Mouse (Mus musculus): Measurements from ENCODE around the gene Agmat. TPM values are rescaled to one million over a fixed set of nuclear protein-coding genes. Genes with fewer than 3 reads are reported as not detected.

Gene Agmat
- not detected in 2 replicates for polyA plus RNA-seq (2014; fragmentation: Nextera tagmentation; extraction: Ambion mirVana)

DNA sequence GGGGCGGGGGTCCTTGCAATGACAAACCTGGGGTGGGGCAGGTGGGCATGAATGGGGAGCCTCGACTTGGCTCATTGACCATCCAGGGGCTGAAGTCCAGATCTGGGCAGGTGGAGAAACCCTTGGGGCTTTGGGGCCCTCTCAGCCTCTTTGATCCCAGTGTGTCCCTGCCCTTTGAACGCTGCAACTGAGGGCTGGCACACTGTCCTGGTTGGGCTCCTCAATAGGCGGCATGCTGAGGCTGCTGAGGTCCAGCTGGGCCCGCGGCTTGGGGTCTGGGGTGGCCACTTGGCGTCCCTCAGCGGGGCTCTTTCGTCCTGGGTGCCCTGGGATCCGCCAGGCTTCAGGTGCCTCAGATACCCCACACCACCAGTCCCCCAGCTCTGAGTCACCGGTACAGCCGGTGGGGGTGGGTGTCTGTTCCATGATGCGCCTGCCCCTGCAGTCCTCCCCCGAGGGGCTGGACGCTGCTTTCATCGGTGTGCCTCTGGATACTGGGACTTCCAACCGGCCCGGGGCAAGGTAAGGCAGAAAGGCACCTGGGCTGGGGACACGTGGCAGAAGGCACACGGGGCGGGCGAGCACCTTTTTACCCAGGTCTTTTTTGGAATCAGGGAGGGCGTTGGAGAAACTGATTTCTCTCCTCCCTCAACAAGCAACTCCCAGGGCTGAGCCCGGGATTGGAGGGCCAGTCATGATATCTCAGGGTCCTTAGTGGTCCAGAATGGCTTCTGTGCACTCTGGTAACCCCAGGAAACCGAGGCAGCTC, at the start of gene Agmat:
Gene Agmat, plus strand, starts transcription at position 95 of the 769 bp plus-strand sequence.
- H3K4me1 ChIP-seq (replicated peaks; ENCODE audit: control insufficient read depth, insufficient read depth, low read length): no peaks in the 10 kb centered on the region
- 29% methylated on average over 25 of the region's 25 CpGs for WGBS
- no peak for DNase-seq (ENCODE audit: low spot score)

GRCm38 (mm10) chr4:141704625-141705024, 41.8 kb upstream of the Agmat start:
- 91% methylated on average over 2 of the region's 2 CpGs for WGBS
- Histone ChIP-seq H3K4me1 (replicated peaks; ENCODE audit: control insufficient read depth, insufficient read depth, low read length) (no peaks in the 10 kb centered on the region), H3K36me3 (ENCODE audit: control insufficient read depth, insufficient read depth, low read length) (peaks cover 4% of the 10 kb centered on the region; the same call in 1 of the 2 replicates), H3K27me3 (ENCODE audit: control insufficient read depth, insufficient read depth, low read length) (no peaks in the 10 kb centered on the region), H3K9ac (ENCODE audit: low read length) (no peak overlapping the region), H3K9me3 (ENCODE audit: control insufficient read depth, low read length) (no peaks in the 10 kb centered on the region), H3K4me3 (ENCODE audit: low read depth, low read length) (no peak overlapping the region), H3K27ac (ENCODE audit: low read depth, low read length) (no peak overlapping the region), H3K4me2 (ENCODE audit: low read depth, low read length, severe bottlenecking) (no peak overlapping the region)
- ATAC-seq (replicated peaks; ENCODE audit: low FRiP score): no peak
- no peak for DNase-seq (ENCODE audit: low spot score)

More for the DNA sequence above, at the start of gene Agmat:
- H3K27ac ChIP-seq (ENCODE audit: low read depth, low read length): no peak within 1 kb of the TSS
- H3K27me3 ChIP-seq (ENCODE audit: control insufficient read depth, insufficient read depth, low read length): no peaks in the 10 kb centered on the region
- no peak within 1 kb of the TSS for H3K9ac ChIP-seq (ENCODE audit: low read length)
- no peaks in the 10 kb centered on the region for H3K9me3 ChIP-seq (ENCODE audit: control insufficient read depth, low read length)
- ATAC-seq (replicated peaks; ENCODE audit: low FRiP score): no peak
- H3K36me3 ChIP-seq (ENCODE audit: control insufficient read depth, insufficient read depth, low read length): no peaks in the 10 kb centered on the region
- no peak within 1 kb of the TSS for H3K4me3 ChIP-seq (ENCODE audit: low read depth, low read length)
- no peak within 1 kb of the TSS for H3K4me2 ChIP-seq (ENCODE audit: low read depth, low read length, severe bottlenecking)

- Histone ChIP-seq H3K9ac (ENCODE audit: low read length) (no peak overlapping the region), H3K9me3 (ENCODE audit: control insufficient read depth, low read length) (no peaks in the 10 kb centered on the region), H3K4me2 (ENCODE audit: low read depth, low read length, severe bottlenecking) (no peak overlapping the region), H3K36me3 (ENCODE audit: control insufficient read depth, insufficient read depth, low read length) (peaks cover 4% of the 10 kb centered on the region; the same call in 1 of the 2 replicates), H3K27ac (ENCODE audit: low read depth, low read length) (no peak overlapping the region), H3K4me3 (ENCODE audit: low read depth, low read length) (no peak overlapping the region), H3K4me1 (replicated peaks; ENCODE audit: control insufficient read depth, insufficient read depth, low read length) (no peaks in the 10 kb centered on the region), H3K27me3 (ENCODE audit: control insufficient read depth, insufficient read depth, low read length) (no peaks in the 10 kb centered on the region)
- WGBS: 94% methylated on average over 4 of the region's 4 CpGs
- DNase-seq (ENCODE audit: low spot score): no peak
- ATAC-seq (replicated peaks; ENCODE audit: low FRiP score): no peak
Observed at GRCm38 (mm10) chr4:141705331-141705730, 41.1 kb upstream of the Agmat start.

- no peak overlapping the region for H3K27ac ChIP-seq (ENCODE audit: low read depth, low read length)
- no peak for ATAC-seq (replicated peaks; ENCODE audit: low FRiP score)
- H3K9me3 ChIP-seq (ENCODE audit: control insufficient read depth, low read length): no peaks in the 10 kb centered on the region
- no peaks in the 10 kb centered on the region for H3K27me3 ChIP-seq (ENCODE audit: control insufficient read depth, insufficient read depth, low read length)
- peaks cover 4% of the 10 kb centered on the region; the same call in 1 of the 2 replicates for H3K36me3 ChIP-seq (ENCODE audit: control insufficient read depth, insufficient read depth, low read length)
- no peaks in the 10 kb centered on the region for H3K4me1 ChIP-seq (replicated peaks; ENCODE audit: control insufficient read depth, insufficient read depth, low read length)
- H3K4me2 ChIP-seq (ENCODE audit: low read depth, low read length, severe bottlenecking): no peak overlapping the region
- no peak for DNase-seq (ENCODE audit: low spot score)
- no peak overlapping the region for H3K9ac ChIP-seq (ENCODE audit: low read length)
- WGBS: 96% methylated on average over 7 of the region's 7 CpGs
- H3K4me3 ChIP-seq (ENCODE audit: low read depth, low read length): no peak overlapping the region
Observed at GRCm38 (mm10) chr4:141708005-141708404, 38.5 kb upstream of the Agmat start.

DNA sequence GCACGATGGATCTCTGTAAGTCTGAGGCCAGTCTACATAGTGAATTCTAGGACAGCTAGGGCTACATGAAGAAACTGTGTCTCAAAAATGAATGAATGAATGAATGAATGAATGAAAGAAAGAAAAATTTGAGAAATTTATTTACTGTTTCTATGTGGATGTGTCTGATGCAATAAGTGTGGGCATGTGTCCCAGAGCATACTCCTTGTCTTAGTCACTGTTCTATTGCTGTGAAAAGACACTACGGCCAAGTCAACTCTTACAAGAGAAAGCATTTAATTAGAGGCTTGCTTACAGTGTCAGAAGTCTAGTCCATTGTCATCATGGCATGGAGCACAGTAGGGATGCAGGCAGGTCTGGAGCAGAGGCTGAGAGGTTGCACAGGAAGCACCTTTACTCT, 37.5 kb upstream of the Agmat start:
- Histone ChIP-seq H3K36me3 (ENCODE audit: control insufficient read depth, insufficient read depth, low read length) (peaks cover 4% of the 10 kb centered on the region; the same call in 1 of the 2 replicates), H3K4me1 (replicated peaks; ENCODE audit: control insufficient read depth, insufficient read depth, low read length) (no peaks in the 10 kb centered on the region), H3K9me3 (ENCODE audit: control insufficient read depth, low read length) (no peaks in the 10 kb centered on the region), H3K9ac (ENCODE audit: low read length) (no peak overlapping the region), H3K4me3 (ENCODE audit: low read depth, low read length) (no peak overlapping the region), H3K27me3 (ENCODE audit: control insufficient read depth, insufficient read depth, low read length) (no peaks in the 10 kb centered on the region), H3K4me2 (ENCODE audit: low read depth, low read length, severe bottlenecking) (no peak overlapping the region), H3K27ac (ENCODE audit: low read depth, low read length) (no peak overlapping the region)
- WGBS: 96% methylated on average over 2 of the region's 2 CpGs
- DNase-seq (ENCODE audit: low spot score): no peak
- ATAC-seq (replicated peaks; ENCODE audit: low FRiP score): no peak

DNA sequence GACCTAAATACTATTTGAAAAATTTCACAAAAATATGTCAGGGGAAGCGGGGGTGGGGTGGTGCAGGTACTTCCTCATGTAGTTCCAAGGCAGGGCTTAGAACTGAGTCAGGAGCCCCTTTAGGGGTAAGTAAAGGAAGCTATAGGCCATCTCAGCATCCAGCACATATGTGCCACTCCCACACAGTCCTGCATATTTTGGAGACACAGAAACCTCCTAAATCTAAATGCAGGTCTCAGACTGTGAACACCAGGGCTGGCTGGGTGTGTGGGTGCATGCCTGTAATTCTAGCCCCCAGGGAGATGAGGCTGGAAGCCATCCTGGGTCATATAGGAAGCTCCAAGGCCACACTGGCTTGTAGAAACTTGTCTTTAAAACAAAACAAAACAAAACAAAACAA, 35.2 kb upstream of the Agmat start:
- H3K4me1 ChIP-seq (replicated peaks; ENCODE audit: control insufficient read depth, insufficient read depth, low read length): no peaks in the 10 kb centered on the region
- no peak overlapping the region for H3K4me2 ChIP-seq (ENCODE audit: low read depth, low read length, severe bottlenecking)
- H3K36me3 ChIP-seq (ENCODE audit: control insufficient read depth, insufficient read depth, low read length): no peaks in the 10 kb centered on the region; the same call in 1 of the 2 replicates
- no peak overlapping the region for H3K27ac ChIP-seq (ENCODE audit: low read depth, low read length)
- no peaks in the 10 kb centered on the region for H3K9me3 ChIP-seq (ENCODE audit: control insufficient read depth, low read length)
- 88% methylated on average over 1 of the region's 1 CpGs for WGBS
- DNase-seq (ENCODE audit: low spot score): no peak
- no peak for ATAC-seq (replicated peaks; ENCODE audit: low FRiP score)
- H3K4me3 ChIP-seq (ENCODE audit: low read depth, low read length): no peak overlapping the region
- no peak overlapping the region for H3K9ac ChIP-seq (ENCODE audit: low read length)
- H3K27me3 ChIP-seq (ENCODE audit: control insufficient read depth, insufficient read depth, low read length): no peaks in the 10 kb centered on the region

DNA sequence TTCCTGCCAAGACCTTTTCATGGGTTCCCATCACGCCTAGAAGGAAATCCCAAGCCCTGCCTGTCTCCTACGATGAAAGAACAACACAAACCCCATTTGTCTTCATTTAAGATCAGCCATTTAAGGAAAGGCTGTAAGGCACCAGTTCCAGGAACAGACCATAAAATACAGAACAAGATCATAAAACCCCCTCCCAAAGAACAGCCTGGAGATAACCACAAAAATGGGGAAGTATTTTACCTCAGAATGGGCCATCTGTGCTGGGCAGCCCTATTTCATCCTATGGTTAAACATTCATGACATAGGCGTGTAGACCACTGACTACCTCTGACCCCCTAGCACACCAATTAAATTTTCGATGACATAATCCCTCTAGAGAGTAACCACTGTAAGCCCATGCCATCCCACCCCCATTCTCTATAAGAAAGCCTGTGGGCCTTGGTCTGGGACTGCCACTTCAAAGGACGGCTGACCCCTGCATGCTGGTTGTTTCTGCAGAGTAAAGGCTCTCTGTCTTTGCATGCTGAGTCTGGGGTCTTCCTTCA, 32.8 kb upstream of the Agmat start:
- Histone ChIP-seq H3K36me3 (ENCODE audit: control insufficient read depth, insufficient read depth, low read length) (no peaks in the 10 kb centered on the region; the same call in 1 of the 2 replicates), H3K4me2 (ENCODE audit: low read depth, low read length, severe bottlenecking) (no peak overlapping the region), H3K9ac (ENCODE audit: low read length) (no peak overlapping the region), H3K9me3 (ENCODE audit: control insufficient read depth, low read length) (no peaks in the 10 kb centered on the region), H3K4me3 (ENCODE audit: low read depth, low read length) (no peak overlapping the region), H3K27me3 (ENCODE audit: control insufficient read depth, insufficient read depth, low read length) (no peaks in the 10 kb centered on the region), H3K4me1 (replicated peaks; ENCODE audit: control insufficient read depth, insufficient read depth, low read length) (no peaks in the 10 kb centered on the region), H3K27ac (ENCODE audit: low read depth, low read length) (no peak overlapping the region)
- WGBS: 88% methylated on average over 5 of the region's 5 CpGs
- ATAC-seq (replicated peaks; ENCODE audit: low FRiP score) (no peak), DNase-seq (ENCODE audit: low spot score) (no peak)

DNA sequence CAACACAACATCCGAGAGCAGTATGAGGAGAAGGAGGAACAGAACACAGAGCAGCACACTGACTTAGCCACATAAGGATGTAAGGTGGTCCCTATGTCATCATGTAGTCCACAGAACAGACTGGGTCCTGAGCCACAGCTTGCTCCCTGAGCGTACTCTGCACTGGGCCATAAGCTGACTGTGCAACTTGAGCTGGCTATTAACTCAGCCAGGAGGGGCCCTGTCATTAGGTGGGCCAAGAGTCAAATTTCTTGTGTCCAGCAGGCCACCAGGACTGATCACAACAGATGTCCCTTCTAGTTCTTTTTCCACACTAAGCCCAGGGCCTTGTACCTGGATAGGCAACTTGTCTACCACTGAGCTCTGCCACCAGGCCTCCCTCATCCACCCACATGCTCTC, 31.4 kb upstream of the Agmat start:
- WGBS: 89% methylated on average over 2 of the region's 2 CpGs
- H3K36me3 ChIP-seq (ENCODE audit: control insufficient read depth, insufficient read depth, low read length): no peaks in the 10 kb centered on the region; the same call in 1 of the 2 replicates

More for the DNA sequence above, 31.4 kb upstream of the Agmat start:
- no peak for DNase-seq (ENCODE audit: low spot score)
- Histone ChIP-seq H3K27me3 (ENCODE audit: control insufficient read depth, insufficient read depth, low read length) (no peaks in the 10 kb centered on the region), H3K27ac (ENCODE audit: low read depth, low read length) (no peak overlapping the region), H3K9ac (ENCODE audit: low read length) (no peak overlapping the region), H3K9me3 (ENCODE audit: control insufficient read depth, low read length) (no peaks in the 10 kb centered on the region), H3K4me2 (ENCODE audit: low read depth, low read length, severe bottlenecking) (no peak overlapping the region), H3K4me1 (replicated peaks; ENCODE audit: control insufficient read depth, insufficient read depth, low read length) (no peaks in the 10 kb centered on the region), H3K4me3 (ENCODE audit: low read depth, low read length) (no peak overlapping the region)
- no peak for ATAC-seq (replicated peaks; ENCODE audit: low FRiP score)
